Mouse (Mus musculus) left cerebral cortex, adult 11 months (tissue): ENCODE measurements at regions not wholly inside any gene's neighbourhood (a gene's known extent, or its start where the extent isn't known, plus 50 kb on each side); places are given as distances from the start of the nearest gene placed in this dataset.

Source experiments
- DNase-seq: peaks from one replicate; pipeline ENCODE4 v3.0.0; 2022; ENCODE audit warnings: low spot score

GRCm38 (mm10) chr1:21132340-21132739 lies 53.3 kb upstream of the Tram2 start:
- DNase-seq, result no peak

GRCm38 (mm10) chr1:21146961-21147360 lies 67.9 kb upstream of the Tram2 start:
- no peak for DNase-seq

GRCm38 (mm10) chr1:21161742-21162141 lies 56.6 kb upstream of the Tmem14a start:
- DNase-seq, result peak; percentile 56

GRCm38 (mm10) chr1:21166287-21166733 lies 52.1 kb upstream of the Tmem14a start:
- peak; percentile 78 for DNase-seq

- no peak for DNase-seq
These were observed 51.6 kb upstream of the Tmem14a start for GRCm38 (mm10) chr1:21166762-21167161.
